ENCODE assay signal across 7 mouse cellular contexts in genomic region chr14:121051002-121051401, GRCm38 (mm10). TPM values are rescaled to one million over a fixed set of nuclear protein-coding genes. Genes with fewer than 3 reads are reported as not detected.
DNase-seq lines count a peak whose midpoint lies in the region; ATAC-seq and TF ChIP-seq lines count a peak whose summit lies in the region.
"Not testable (repeated sequence)": the region's sequence is repeated elsewhere in the genome, so short reads cannot be mapped to it uniquely, and the experiment has no call there.

No protein-coding gene starts in this region.

- in situ Hi-C loops in CH12.LX (cut with MboI; ENCODE audit: low pct_ligation_motif_present, low pct_unique_long_range_greater_than_20kb, low sequenced_read_pairs), result not testable (repeated sequence)

- intact Hi-C loops in gastrocnemius, adult 2 months (cut with DNase I), result not testable (repeated sequence)

- H3K36me3 ChIP-seq in CH12.LX (replicated peaks in 1 of 2; ENCODE audit: control insufficient read depth in 1 of 2, insufficient read depth in 1 of 2, low read length in 1 of 2), result peaks cover 0 to 19% of the 10 kb centered on the region in 2 experiments
- H3K36me3 ChIP-seq in kidney, embryonic 16.5 days (ENCODE audit: insufficient read depth, low read length), result peaks cover 12% of the 10 kb centered on the region; the same call in 1 of the 2 replicates

- H3K9me3 ChIP-seq in CH12.LX (replicated peaks; ENCODE audit: low read length); kidney, embryonic 16.5 days (ENCODE audit: low read length): not testable (repeated sequence)

- dilution Hi-C loops in CH12.LX (cut with MboI; ENCODE audit: extremely low pct_ligation_motif_present, extremely low pct_unique_long_range_greater_than_20kb, low sequenced_read_pairs), result not testable (repeated sequence)

- not testable (repeated sequence) for H3K9ac ChIP-seq in CH12.LX (ENCODE audit: insufficient read depth, low read depth); kidney, embryonic 16.5 days (replicated peaks; ENCODE audit: low read length)

- not testable (repeated sequence) for TF ChIP-seq RAD21 in CH12.LX (IDR thresholded peaks at IDR 0.05; ENCODE audit: low read depth, low read length)

- not testable (repeated sequence) for H3K4me3 ChIP-seq in CH12.LX (replicated peaks in 1 of 3; ENCODE audit: low read depth in 2 of 3, low read length in 2 of 3, poor library complexity in 1 of 3); gastrocnemius, adult 2 months; kidney, embryonic 16.5 days (ENCODE audit: low read length)

- not testable (repeated sequence) for H3K4me2 ChIP-seq in CH12.LX (ENCODE audit: insufficient read depth, low read depth, poor library complexity, severe bottlenecking); kidney, embryonic 16.5 days (replicated peaks; ENCODE audit: low read depth, low read length)

- not testable (repeated sequence) for H3K27me3 ChIP-seq in CH12.LX (replicated peaks); kidney, embryonic 16.5 days (ENCODE audit: insufficient read depth, low read length)

- not testable (repeated sequence) for TF ChIP-seq CTCF in CH12.LX (conservative IDR thresholded peaks at IDR 0.05 in 1 of 2, IDR thresholded peaks at IDR 0.05 in 1 of 2; ENCODE audit: low read depth in 2 of 2, low read length in 2 of 2); gastrocnemius, adult 2 months (IDR thresholded peaks at IDR 0.05)

- 83% methylated on average over 3 of the region's 4 CpGs for WGBS in kidney, embryonic 16.5 days

- DNase-seq in CH12.LX (ENCODE audit: extremely low read depth), result not testable (repeated sequence)
- peak; percentile 29 for DNase-seq in R1 (ENCODE audit: low read depth, low spot score)
- DNase-seq in adrenal gland, postnatal 14 days, result peak; percentile 23
- peak; percentile 35 for DNase-seq in gastrocnemius, adult 2 months

- not testable (repeated sequence) for TF ChIP-seq POLR2A in CH12.LX (IDR thresholded peaks at IDR 0.05; ENCODE audit: low read depth, low read length)

- not testable (repeated sequence) for H3K79me2 ChIP-seq in CH12.LX (replicated peaks; ENCODE audit: control insufficient read depth, extremely low read depth, insufficient read depth, poor library complexity, severe bottlenecking)

- ATAC-seq in hematopoietic stem cell, adult 5-6 weeks (replicated peaks in 1 of 2; ENCODE audit: insufficient read depth in 1 of 2, low FRiP score in 2 of 2, low TSS enrichment in 1 of 2, low read depth in 1 of 2, poor library complexity in 2 of 2, severe bottlenecking in 2 of 2), result peak; percentile 37 to 44; a peak in 2 of 4 replicates
- ATAC-seq in kidney, embryonic 16.5 days (ENCODE audit: low FRiP score, low TSS enrichment), result not testable (repeated sequence)
- 0 out of 2 replicates have a peak, but pooled peaks have one; percentile 56 for ATAC-seq in megakaryocyte, adult 5-6 weeks (ENCODE audit: poor library complexity, severe bottlenecking)

- peaks cover 2 to 41% of the 10 kb centered on the region in 2 experiments; a peak in 2 of 4 replicates for H3K4me1 ChIP-seq in CH12.LX (ENCODE audit: control insufficient read depth in 1 of 2, insufficient read depth in 2 of 2)
- peaks cover 55% of the 10 kb centered on the region for H3K4me1 ChIP-seq in kidney, embryonic 16.5 days (ENCODE audit: insufficient read depth, low read length)

- not testable (repeated sequence) for TF ChIP-seq EP300 in CH12.LX (IDR thresholded peaks at IDR 0.05; ENCODE audit: low read length)

- not testable (repeated sequence) for H3K27ac ChIP-seq in CH12.LX (ENCODE audit: insufficient read depth, low read depth)
- H3K27ac ChIP-seq in gastrocnemius, adult 2 months, result peak overlapping the region; percentile 7; the same call in 1 of the 2 replicates
- 0 out of 2 replicates have a peak overlapping the region, but pooled peaks have one; percentile 50 for H3K27ac ChIP-seq in kidney, embryonic 16.5 days (ENCODE audit: low read length)

TF ChIP-seq in CH12.LX, 34 proteins besides CTCF, POLR2A, EP300 and RAD21:
- TF ChIP-seq ZNF384 (IDR thresholded peaks at IDR 0.05; ENCODE audit: low read depth, low read length), result peak; percentile 53

RNA-seq across cellular contexts. Expression of gene Farp1, which starts 16.0 kb away (rescaled TPM):
- total RNA-seq in CH12.LX (2012; rRNA removed) (2.5 TPM in 2 replicates), CH12.LX (2014; rRNA removed) (2.4 and 2.7 TPM in 2 replicates)
- 9.5 and 10.3 TPM in 2 replicates for polyA plus RNA-seq in CH12.LX (2012; ENCODE audit: insufficient read length, low read depth)
- total RNA-seq in adrenal gland, postnatal 14 days (2021), result 21.1 and 22.4 TPM in 2 replicates
- total RNA-seq in gastrocnemius, adult 2 months (2021), result 1 to 10 TPM; 5.7 to 6.2 TPM
- 0.60 and 1.6 TPM in 2 replicates for total RNA-seq in hematopoietic stem cell, adult 5-6 weeks (2017)
- polyA plus RNA-seq in kidney, embryonic 16.5 days (2015; fragmentation: Nextera tagmentation; extraction: Ambion mirVana), result 31.3 and 31.9 TPM in 2 replicates
- 0.33 and 0.75 TPM in 2 replicates for total RNA-seq in megakaryocyte, adult 5-6 weeks (2015)
- total RNA-seq in megakaryocyte, adult 5-6 weeks (2017), result 0.37 and 1.8 TPM in 2 replicates
